In the genomic region with DNA sequence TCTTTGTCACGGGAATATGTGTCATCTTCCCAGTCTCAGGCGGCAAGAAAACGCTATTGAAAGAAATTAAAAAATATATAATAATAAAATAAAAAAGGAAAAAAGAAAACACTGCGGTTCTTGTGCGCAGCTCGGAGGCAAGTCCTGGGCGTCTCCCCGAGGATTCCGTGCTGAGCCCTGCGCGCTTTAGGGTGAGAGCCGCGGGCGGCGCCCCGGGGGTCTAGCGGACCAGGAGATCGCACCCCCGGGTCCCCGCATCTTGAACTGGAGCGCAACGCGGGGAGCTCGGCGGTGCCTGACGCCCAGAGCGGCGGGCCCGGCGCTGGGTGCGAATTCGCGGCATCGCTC, we compare ENCODE assay signal across 9 mouse cellular contexts. TPM values are rescaled to one million over a fixed set of nuclear protein-coding genes. Genes with fewer than 3 reads are reported as not detected.
A peak's percentile ranks its signal among the peaks of the same experiment; 100 is the strongest.
DNase-seq lines count a peak whose midpoint lies in the region; ATAC-seq and TF ChIP-seq lines count a peak whose summit lies in the region.
"Had no signal": no experiment of that assay in that cellular context is flagged by ENCODE, and none has a peak within 500 bp of the region (broad histone marks: within the 10 kb centered on the region; RNA-seq: fewer than 3 reads in every experiment).

No protein-coding gene starts in this region.

- peak overlapping the region; percentile 88 for H3K27ac ChIP-seq in heart, embryonic 10.5 days
- H3K27ac ChIP-seq in forebrain, embryonic 13.5 days, result peak overlapping the region; percentile 31; the same call in 1 of the 2 replicates
- no peak overlapping the region for H3K27ac ChIP-seq in liver, embryonic 14.5 days

- ATAC-seq in forebrain, embryonic 13.5 days, result peak; percentile 34; the same call in 1 of the 2 replicates
- no peak for ATAC-seq in liver, embryonic 14.5 days (ENCODE audit: insufficient read depth)

- peak overlapping the region; percentile 81 for H3K9ac ChIP-seq in forebrain, embryonic 13.5 days
- no peak overlapping the region for H3K9ac ChIP-seq in liver, embryonic 14.5 days (replicated peaks)

- peaks cover 21% of the 10 kb centered on the region for H3K4me1 ChIP-seq in heart, embryonic 10.5 days
- H3K4me1 ChIP-seq in forebrain, embryonic 13.5 days, result peaks cover 41% of the 10 kb centered on the region
- H3K4me1 ChIP-seq in liver, embryonic 14.5 days (replicated peaks; ENCODE audit: control insufficient read depth in 2 of 2, insufficient read depth in 2 of 2, low read length in 1 of 2), result no peaks in the 10 kb centered on the region

- H3K79me3 ChIP-seq in C2C12 (ENCODE audit: low read depth), result peaks cover 8% of the 10 kb centered on the region

- peak overlapping the region; percentile 77 for H3K4me3 ChIP-seq in heart, embryonic 10.5 days
- peak overlapping the region; percentile 42 for H3K4me3 ChIP-seq in C2C12 (ENCODE audit: insufficient read depth, poor library complexity, severe bottlenecking)
- peak overlapping the region; percentile 71 for H3K4me3 ChIP-seq in forebrain, embryonic 13.5 days
- H3K4me3 ChIP-seq in liver, embryonic 14.5 days (ENCODE audit: insufficient read depth in 1 of 2, low read depth in 2 of 2, low read length in 2 of 2), result peak overlapping the region; percentile 15 to 54; a peak in 3 of 4 replicates

- H3ac ChIP-seq in C2C12 (ENCODE audit: control insufficient read depth, insufficient read length, low read depth), result peak overlapping the region; percentile 86

- H3K4me2 ChIP-seq in forebrain, embryonic 13.5 days, result peak overlapping the region; percentile 94
- H3K4me2 ChIP-seq in liver, embryonic 14.5 days (ENCODE audit: low read depth), result peak overlapping the region; percentile 61

- no peaks in the 10 kb centered on the region for H3K9me3 ChIP-seq in heart, embryonic 10.5 days
- H3K9me3 ChIP-seq in forebrain, embryonic 13.5 days (replicated peaks), result no peaks in the 10 kb centered on the region
- no peaks in the 10 kb centered on the region for H3K9me3 ChIP-seq in liver, embryonic 14.5 days (ENCODE audit: control insufficient read depth, low read length)

- WGBS in heart, embryonic 10.5 days, result under 1% methylated on average over 34 of the region's 34 CpGs
- under 1% methylated on average over 33 of the region's 34 CpGs for WGBS in forebrain, embryonic 13.5 days
- under 1% methylated on average over 34 of the region's 34 CpGs for WGBS in liver, embryonic 14.5 days (ENCODE audit: insufficient replicate concordance)

- TF ChIP-seq EP300 in liver, embryonic 14.5 days (IDR thresholded peaks at IDR 0.05; ENCODE audit: low read depth), result no peak

- TF ChIP-seq CTCF in C2C12 (IDR thresholded peaks at IDR 0.05; ENCODE audit: control insufficient read depth, insufficient read depth, insufficient read length), result no peak
- TF ChIP-seq CTCF in liver, embryonic 14.5 days (IDR thresholded peaks at IDR 0.05; ENCODE audit: low read depth), result no peak

- H3K27me3 ChIP-seq in heart, embryonic 10.5 days (ENCODE audit: insufficient read depth, poor library complexity, severe bottlenecking), result peaks cover 77% of the 10 kb centered on the region
- H3K27me3 ChIP-seq in C2C12 (ENCODE audit: control insufficient read depth, insufficient read depth, insufficient read length), result no peaks in the 10 kb centered on the region
- 0 out of 2 replicates have a peak, but pooled peaks cover 6% of the 10 kb centered on the region for H3K27me3 ChIP-seq in forebrain, embryonic 13.5 days
- H3K27me3 ChIP-seq in liver, embryonic 14.5 days (ENCODE audit: control insufficient read depth, insufficient read depth, low read length), result peaks cover 36% of the 10 kb centered on the region

- no peaks in the 10 kb centered on the region for H3K36me3 ChIP-seq in heart, embryonic 10.5 days
- no peaks in the 10 kb centered on the region for H3K36me3 ChIP-seq in C2C12 (ENCODE audit: control insufficient read depth, insufficient read depth)
- no peaks in the 10 kb centered on the region for H3K36me3 ChIP-seq in forebrain, embryonic 13.5 days (ENCODE audit: poor library complexity, severe bottlenecking)
- no peaks in the 10 kb centered on the region for H3K36me3 ChIP-seq in liver, embryonic 14.5 days (replicated peaks; ENCODE audit: control insufficient read depth, insufficient read depth, low read depth)

- H3K79me2 ChIP-seq in C2C12 (ENCODE audit: control insufficient read depth, insufficient read depth), result peaks cover 37% of the 10 kb centered on the region

- no peak for DNase-seq in heart, embryonic 10.5 days (ENCODE audit: low spot score)
- no peak for DNase-seq in heart, adult 11 months
- no peak for DNase-seq in liver, embryonic 14.5 days (ENCODE audit: low read depth in 3 of 3, low spot score in 3 of 3)
- no peak for DNase-seq in T-cell, adult 2 months (ENCODE audit: low spot score)
- no peak for DNase-seq in layer of hippocampus, adult 11-12 months (ENCODE audit: low spot score)
- DNase-seq in right cerebral cortex, postnatal 4 days, result no peak
- DNase-seq: cerebellum, adult 11-12 months had no signal

TF ChIP-seq in C2C12, 6 proteins besides CTCF, POLR2A, EP300 and RAD21:
- TF ChIP-seq MYOD1 (IDR thresholded peaks at IDR 0.05; ENCODE audit: control insufficient read depth, insufficient read length, low read depth) (no peak), FOSL1 (IDR thresholded peaks at IDR 0.05; ENCODE audit: insufficient read depth, low read length, poor library complexity, severe bottlenecking) (no peak), MYOG (IDR thresholded peaks at IDR 0.05; ENCODE audit: control insufficient read depth, extremely low read depth, insufficient read length) (no peak), CEBPB (IDR thresholded peaks at IDR 0.05; ENCODE audit: low read depth) (no peak), MAX (IDR thresholded peaks at IDR 0.05) (no peak), USF1 (IDR thresholded peaks at IDR 0.05; ENCODE audit: low read depth) (no peak)

RNA-seq across cellular contexts. Expression of a gene that starts 0.3 kb away (rescaled TPM):
- 5.6 and 6.8 TPM in 2 replicates for polyA plus RNA-seq in heart, embryonic 10.5 days (2016; fragmentation: Nextera tagmentation; extraction: Ambion mirVana)
- polyA plus RNA-seq in C2C12 (2012; fragmentation: generic; extraction: Trizol), result 59.9 TPM
- polyA plus RNA-seq in forebrain, embryonic 13.5 days (2015; fragmentation: Nextera tagmentation; extraction: Ambion mirVana), result 14.3 and 18.6 TPM in 2 replicates
- polyA plus RNA-seq in liver, embryonic 14.5 days (2012; rRNA removed), result 2.3 and 2.6 TPM in 2 replicates
- 2.5 and 2.7 TPM in 2 replicates for polyA plus RNA-seq in liver, embryonic 14.5 days (2014; fragmentation: Nextera tagmentation; extraction: Ambion mirVana)
